Mouse (Mus musculus) forebrain, embryonic 15.5 days (tissue): ENCODE measurements around the gene Leng1. TPM values are rescaled to one million over a fixed set of nuclear protein-coding genes. Genes with fewer than 3 reads are reported as not detected.

Source experiments
- ATAC-seq: fragments of 200-750 bp; cut with Nextera tagmentation; replicated peaks from 2 replicates; pipeline ENCODE4 v1.8.0; 2017; ENCODE audit warnings: mild to moderate bottlenecking, moderate TSS enrichment, moderate library complexity
- H3K27ac ChIP-seq: fragments of 300-500 bp; sonication (generic); replicated peaks from 2 replicates; pipeline ENCODE4 v1.5.1; 2015; ENCODE audit warnings: mild to moderate bottlenecking, inconsistent platforms
- H3K27me3 ChIP-seq: fragments of 300-500 bp; sonication (generic); 2 replicates; pipeline ENCODE4 v1.6.1; 2015; ENCODE audit warnings: inconsistent platforms
- H3K36me3 ChIP-seq: fragments of 300-500 bp; sonication (generic); 2 replicates; pipeline ENCODE4 v1.6.1; 2015; ENCODE audit warnings: mild to moderate bottlenecking, inconsistent platforms
- H3K4me1 ChIP-seq: fragments of 300-500 bp; sonication (generic); 2 replicates; pipeline ENCODE4 v1.6.1; 2015; ENCODE audit warnings: inconsistent platforms
- H3K4me2 ChIP-seq: fragments of 300-500 bp; sonication (generic); replicated peaks from 2 replicates; pipeline ENCODE4 v1.6.1; 2015; ENCODE audit warnings: mild to moderate bottlenecking, inconsistent platforms
- H3K4me3 ChIP-seq: fragments of 300-500 bp; sonication (generic); 2 replicates; pipeline ENCODE4 v1.5.1; 2015; ENCODE audit warnings: mild to moderate bottlenecking, inconsistent platforms
- H3K9ac ChIP-seq: fragments of 300-500 bp; sonication (generic); replicated peaks from 2 replicates; pipeline ENCODE4 v1.6.1; 2015; ENCODE audit warnings: mild to moderate bottlenecking, inconsistent platforms
- H3K9me3 ChIP-seq: fragments of 300-500 bp; sonication (generic); 2 replicates; pipeline ENCODE4 v1.6.1; 2016; ENCODE audit warnings: inconsistent platforms
- WGBS: fragments of 180-500 bp; shearing (Covaris S2); methylation state at CpG from one replicate; pipeline ENCODE4 v1.1.7; 2015; ENCODE audit warnings: mixed read lengths; 5-methylcytosine and 5-hydroxymethylcytosine counted together
- polyA plus RNA-seq: library from polyadenylated mRNA; unstranded; fragments of >200 nt; fragmentation: Nextera tagmentation; extraction: Ambion mirVana; gene quantifications from 2 replicates; pipeline ENCODE4 v1.2.1, GENCODE M21; 2015

Leng1 gene
- polyA plus RNA-seq, 1 experiment from 2014 or later = 15.7 TPM

- peak; percentile 12 for ATAC-seq
- peaks cover 18% of the 10 kb centered on the region; the same call in 1 of the 2 replicates for H3K36me3 ChIP-seq
- peaks cover 40% of the 10 kb centered on the region for H3K4me1 ChIP-seq
- H3K27ac ChIP-seq = peak overlapping the region; percentile 98
- H3K4me3 ChIP-seq = peak overlapping the region; percentile 74
- H3K4me2 ChIP-seq = peak overlapping the region; percentile 76
- H3K9me3 ChIP-seq = no peaks in the 10 kb centered on the region
- WGBS = under 1% methylated on average over 46 of the region's 58 CpGs
- no peaks in the 10 kb centered on the region for H3K27me3 ChIP-seq
- H3K9ac ChIP-seq = peak overlapping the region; percentile 93
These were observed 20.1 kb downstream of the Leng1 start for GRCm38 (mm10) chr7:3645488-3646025.

DNA sequence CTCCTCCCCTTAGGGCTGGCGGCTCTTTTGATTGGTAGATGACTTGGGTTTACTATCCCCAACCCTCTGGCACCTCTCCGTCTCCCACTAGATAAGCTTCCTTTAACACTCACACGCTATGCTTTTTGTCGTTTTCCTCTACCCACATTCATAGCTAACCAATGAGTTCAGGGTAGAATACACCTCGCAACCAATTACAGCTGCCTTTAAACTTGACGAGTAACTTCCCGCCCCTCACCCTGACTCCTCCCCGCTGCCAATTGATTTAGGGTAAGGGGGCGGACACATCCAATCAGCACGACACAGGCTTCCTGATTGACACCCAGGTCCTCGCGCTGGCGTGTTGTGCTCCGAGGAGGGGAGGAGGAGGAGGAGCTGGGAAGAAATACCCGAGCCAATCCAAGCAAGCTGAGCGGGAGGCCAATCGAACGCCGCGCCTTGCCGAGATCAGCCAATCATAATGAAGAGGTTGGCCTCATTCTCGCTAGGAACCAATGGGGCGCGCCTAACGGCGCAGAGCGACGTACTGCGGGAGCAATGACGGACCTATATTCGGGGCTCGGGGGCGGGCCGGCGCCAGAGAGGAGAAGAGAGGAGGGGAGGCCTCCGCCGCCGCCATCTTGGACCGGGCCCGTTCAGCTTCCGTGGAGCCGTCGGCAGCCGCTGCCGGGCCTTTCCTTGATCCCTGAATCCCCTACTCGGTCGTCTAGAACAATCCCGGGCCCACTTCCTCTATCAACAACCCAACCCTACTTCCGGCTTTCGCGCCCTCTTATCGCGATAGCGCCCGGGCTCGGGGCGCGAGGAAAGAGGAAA lies 20.8 kb downstream of the Leng1 start, which contains the start of gene Cnot3:
TSS of gene Cnot3 (plus strand) at position 597 of the 816 bp plus-strand sequence.
- H3K4me3 ChIP-seq = peak within 1 kb of the TSS; percentile 74
- ATAC-seq = peak; percentile 98
- peak within 1 kb of the TSS; percentile 93 for H3K9ac ChIP-seq
- H3K9me3 ChIP-seq = no peaks in the 10 kb centered on the region
- WGBS = under 1% methylated on average over 58 of the region's 58 CpGs
- H3K4me2 ChIP-seq = peak within 1 kb of the TSS; percentile 76
- peaks cover 40% of the 10 kb centered on the region for H3K4me1 ChIP-seq
- H3K27me3 ChIP-seq = no peaks in the 10 kb centered on the region
- H3K27ac ChIP-seq = peak within 1 kb of the TSS; percentile 98
- peaks cover 18% of the 10 kb centered on the region for H3K36me3 ChIP-seq

DNA sequence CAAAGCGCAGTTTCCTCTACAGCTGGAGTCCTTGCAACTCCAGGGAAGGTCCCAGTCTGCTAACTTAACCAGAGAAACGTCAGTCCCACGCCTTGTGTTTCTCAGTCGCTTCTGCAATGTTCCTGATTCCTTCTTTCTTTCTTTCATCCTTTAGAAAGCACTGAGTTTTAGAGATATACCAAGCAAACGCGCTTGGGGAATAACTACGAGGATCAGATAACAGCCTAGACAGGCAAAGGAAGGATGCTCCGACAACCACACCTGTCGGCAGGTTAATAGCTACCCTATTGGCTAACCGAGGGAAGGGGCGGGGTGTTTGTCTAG lies 21.3 kb downstream of the Leng1 start:
- Histone ChIP-seq H3K27ac (peak overlapping the region; percentile 73), H3K36me3 (peaks cover 21% of the 10 kb centered on the region), H3K27me3 (no peaks in the 10 kb centered on the region), H3K9me3 (no peaks in the 10 kb centered on the region), H3K9ac (peak overlapping the region; percentile 27; the same call in 1 of the 2 replicates), H3K4me3 (peak overlapping the region; percentile 74), H3K4me1 (peaks cover 40% of the 10 kb centered on the region), H3K4me2 (peak overlapping the region; percentile 71)
- under 1% methylated on average over 11 of the region's 11 CpGs for WGBS
- peak; percentile 0; the same call in 1 of the 2 replicates for ATAC-seq

GRCm38 (mm10) chr7:3643843-3644242 lies 21.8 kb downstream of the Leng1 start:
- no peaks in the 10 kb centered on the region for H3K27me3 ChIP-seq
- peaks cover 24% of the 10 kb centered on the region for H3K36me3 ChIP-seq
- WGBS = 21% methylated on average over 9 of the region's 9 CpGs
- H3K9me3 ChIP-seq = no peaks in the 10 kb centered on the region
- peaks cover 35% of the 10 kb centered on the region for H3K4me1 ChIP-seq
- H3K9ac ChIP-seq = 0 out of 2 replicates have a peak overlapping the region, but pooled peaks have one; percentile 27
- H3K4me3 ChIP-seq = peak overlapping the region; percentile 74
- H3K4me2 ChIP-seq = peak overlapping the region; percentile 71
- no peak for ATAC-seq
- H3K27ac ChIP-seq = no peak overlapping the region

DNA sequence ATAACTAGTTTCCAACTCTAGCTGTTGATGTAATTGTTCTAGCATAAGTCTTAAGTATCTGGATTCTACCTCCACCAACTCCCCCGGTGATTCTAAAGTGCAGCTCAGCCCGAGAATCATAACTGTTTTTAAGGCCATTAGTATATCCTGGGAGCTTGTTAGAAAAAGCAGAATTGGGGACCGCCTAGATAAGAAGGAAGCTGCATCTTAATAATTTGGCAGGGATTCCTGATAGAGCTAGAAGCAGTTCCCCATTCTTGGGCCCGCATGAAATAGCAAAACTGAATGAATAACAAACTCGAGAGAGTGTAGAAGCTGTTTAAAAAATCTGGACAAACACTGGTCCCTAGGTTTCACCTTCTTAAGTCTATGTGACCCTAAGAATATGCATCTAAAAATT lies 22.2 kb downstream of the Leng1 start:
- no peak overlapping the region for H3K4me3 ChIP-seq
- peaks cover 28% of the 10 kb centered on the region for H3K36me3 ChIP-seq
- H3K27ac ChIP-seq = no peak overlapping the region
- ATAC-seq = no peak
- no peaks in the 10 kb centered on the region for H3K27me3 ChIP-seq
- H3K9me3 ChIP-seq = no peaks in the 10 kb centered on the region
- WGBS = 75% methylated on average over 5 of the region's 5 CpGs
- H3K4me1 ChIP-seq = peaks cover 31% of the 10 kb centered on the region
- H3K9ac ChIP-seq = no peak overlapping the region
- H3K4me2 ChIP-seq = no peak overlapping the region

DNA sequence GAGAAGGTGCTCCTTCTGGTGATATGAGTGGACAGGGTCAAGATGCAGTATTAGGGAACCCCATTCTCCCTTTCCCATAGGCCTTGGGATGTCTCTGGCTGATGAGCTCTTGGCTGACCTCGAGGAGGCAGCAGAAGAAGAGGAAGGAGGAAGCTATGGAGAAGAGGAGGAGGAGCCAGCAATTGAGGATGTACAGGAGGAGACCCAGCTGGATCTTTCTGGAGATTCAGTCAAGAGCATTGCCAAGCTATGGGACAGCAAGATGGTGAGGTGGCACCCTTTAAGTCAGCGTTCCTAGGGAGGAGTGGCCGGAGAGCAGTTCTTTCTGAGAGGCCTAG lies 35.2 kb downstream of the Leng1 start:
- 60% methylated on average over 3 of the region's 3 CpGs for WGBS

GRCm38 (mm10) chr7:3629543-3630477 lies 35.8 kb downstream of the Leng1 start, which contains the start of the genes Tfpt and Prpf31:
TSS of gene Tfpt (minus strand) at chr7:3629929.
TSS of gene Prpf31 (plus strand) at chr7:3629985.
- Histone ChIP-seq H3K27ac (peak within 1 kb of the TSS; percentile 86), H3K4me1 (peaks cover 30% of the 10 kb centered on the region), H3K4me3 (peak within 1 kb of the TSS; percentile 88), H3K4me2 (peak within 1 kb of the TSS; percentile 97), H3K36me3 (peaks cover 18% of the 10 kb centered on the region), H3K9ac (peak within 1 kb of the TSS; percentile 82), H3K27me3 (no peaks in the 10 kb centered on the region), H3K9me3 (no peaks in the 10 kb centered on the region)
- peak; percentile 90 for ATAC-seq
- 1% methylated on average over 47 of the region's 47 CpGs for WGBS

More for the DNA sequence above, 35.2 kb downstream of the Leng1 start:
- ATAC-seq = 0 out of 2 replicates have a peak, but pooled peaks have one; percentile 7
- H3K4me3 ChIP-seq = peak overlapping the region; percentile 88
- H3K27ac ChIP-seq = no peak overlapping the region
- H3K27me3 ChIP-seq = no peaks in the 10 kb centered on the region
- H3K4me1 ChIP-seq = peaks cover 30% of the 10 kb centered on the region
- peaks cover 23% of the 10 kb centered on the region for H3K36me3 ChIP-seq
- H3K4me2 ChIP-seq = peak overlapping the region; percentile 97
- H3K9me3 ChIP-seq = no peaks in the 10 kb centered on the region
- H3K9ac ChIP-seq = peak overlapping the region; percentile 82

DNA sequence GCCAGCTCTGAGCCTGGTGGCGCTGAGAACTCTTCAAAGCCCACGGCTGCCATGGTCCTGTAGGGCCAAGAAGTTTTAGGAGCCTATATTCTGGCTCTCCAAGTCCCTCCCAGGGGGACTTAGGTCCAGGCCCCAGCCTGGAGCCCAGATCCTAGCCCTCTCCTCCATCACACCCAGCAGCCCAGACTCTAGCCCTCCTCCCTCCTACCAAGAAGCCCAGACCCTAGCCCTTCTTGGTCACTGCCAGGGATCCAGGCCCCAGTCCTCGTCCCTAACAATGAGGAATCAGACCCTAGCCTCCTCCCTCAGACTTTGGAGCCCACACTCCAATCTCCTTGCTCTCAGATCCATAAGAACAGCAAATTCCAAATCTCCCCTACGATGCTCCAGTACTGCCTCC lies 36.6 kb downstream of the Leng1 start:
- WGBS = 33% methylated on average over 4 of the region's 4 CpGs
- peak overlapping the region; percentile 88 for H3K4me3 ChIP-seq
- peak overlapping the region; percentile 82 for H3K9ac ChIP-seq
- H3K9me3 ChIP-seq = no peaks in the 10 kb centered on the region
- H3K27me3 ChIP-seq = no peaks in the 10 kb centered on the region
- peaks cover 30% of the 10 kb centered on the region for H3K4me1 ChIP-seq
- H3K4me2 ChIP-seq = peak overlapping the region; percentile 97
- peaks cover 18% of the 10 kb centered on the region for H3K36me3 ChIP-seq
- peak overlapping the region; percentile 86 for H3K27ac ChIP-seq
- ATAC-seq = peak; percentile 60

DNA sequence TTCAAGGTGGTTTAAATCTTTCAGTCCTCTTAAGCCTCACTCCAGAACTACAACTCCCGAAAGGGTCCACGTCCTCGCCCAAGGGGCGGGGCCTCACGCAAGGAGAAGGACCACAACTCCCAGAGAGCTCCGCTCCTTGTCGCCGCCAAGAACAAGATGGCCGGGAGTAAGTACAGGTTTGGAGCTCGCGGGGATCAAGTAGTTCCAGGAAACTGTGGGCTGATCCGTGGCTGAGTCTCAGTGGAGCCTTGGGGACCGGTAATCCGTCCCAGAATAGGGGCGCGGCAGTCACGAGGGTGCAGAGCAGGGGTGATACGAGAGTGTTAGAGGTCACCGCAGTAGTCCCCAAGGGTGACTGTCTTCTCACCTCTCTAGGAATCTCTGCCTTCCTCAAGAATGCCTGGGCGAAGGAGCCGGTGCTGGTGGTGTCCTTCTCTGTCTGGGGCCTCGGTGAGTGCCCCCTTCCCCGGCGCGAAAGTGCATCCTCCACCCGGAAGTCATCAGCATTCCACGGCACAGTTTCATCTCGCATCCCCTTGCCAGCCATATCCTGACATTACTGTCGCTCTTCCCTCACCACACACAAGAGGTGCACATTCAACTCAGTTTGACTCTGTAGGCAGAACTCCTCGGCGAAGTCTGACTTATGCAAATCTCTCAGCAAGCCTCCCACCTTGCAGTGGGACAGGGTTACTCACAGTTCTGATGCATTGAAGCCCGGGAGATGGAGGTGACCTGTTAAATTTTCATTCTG lies 48.2 kb downstream of the Leng1 start, which contains the start of gene Ndufa3:
TSS of gene Ndufa3 (plus strand) at position 132 of the 754 bp plus-strand sequence.
- Histone ChIP-seq H3K9ac (peak within 1 kb of the TSS; percentile 74), H3K36me3 (peaks cover 15% of the 10 kb centered on the region), H3K4me3 (peak within 1 kb of the TSS; percentile 62), H3K27ac (peak within 1 kb of the TSS; percentile 50), H3K27me3 (no peaks in the 10 kb centered on the region), H3K4me2 (peak within 1 kb of the TSS; percentile 73), H3K9me3 (no peaks in the 10 kb centered on the region), H3K4me1 (peaks cover 14% of the 10 kb centered on the region)
- under 1% methylated on average over 32 of the region's 32 CpGs for WGBS
- ATAC-seq = peak; percentile 98

DNA sequence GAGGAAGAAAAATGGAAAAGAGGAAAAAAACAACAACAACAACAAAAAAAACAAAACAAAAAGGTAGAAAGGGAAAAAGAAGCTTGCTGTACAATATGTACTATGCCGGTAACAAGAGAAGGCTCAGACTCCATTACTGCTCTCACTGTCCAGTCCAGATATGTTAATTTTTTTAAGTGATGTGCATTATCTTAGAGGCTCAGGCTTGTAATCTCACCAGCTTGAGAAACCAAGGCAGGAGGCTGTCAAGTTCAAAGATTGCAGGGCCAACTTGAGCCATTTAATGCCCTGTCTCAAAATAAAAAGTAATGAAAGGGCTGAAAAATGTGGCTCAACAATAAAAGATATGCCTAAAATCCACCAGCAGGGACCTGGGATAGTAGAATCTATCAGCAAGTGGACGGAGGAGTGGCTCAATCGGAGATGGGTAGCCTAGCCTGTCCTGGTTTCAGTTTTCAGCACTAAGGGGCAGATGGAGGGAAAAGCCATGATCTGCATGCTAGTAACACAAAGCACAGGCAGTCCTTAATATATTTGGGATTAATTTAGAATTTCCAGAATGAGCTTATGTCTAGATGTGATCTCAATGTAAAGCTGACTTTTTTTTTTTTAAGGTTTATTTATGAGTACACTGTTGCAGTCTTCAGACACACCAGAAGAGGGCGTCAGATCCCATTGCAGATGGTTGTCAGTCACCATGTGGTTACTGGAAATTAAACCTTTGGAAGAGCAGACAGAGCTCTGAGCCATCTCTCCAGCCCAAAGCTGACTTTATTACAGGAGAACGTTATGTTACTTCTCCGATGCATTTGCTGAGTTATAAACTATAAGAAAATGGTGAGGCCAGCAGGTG lies 49.0 kb downstream of the Leng1 start:
- peak overlapping the region; percentile 62 for H3K4me3 ChIP-seq
- peak; percentile 42 for ATAC-seq
- 40% methylated on average over 6 of the region's 6 CpGs for WGBS
- H3K4me2 ChIP-seq = peak overlapping the region; percentile 73
- no peaks in the 10 kb centered on the region for H3K9me3 ChIP-seq
- no peak overlapping the region for H3K9ac ChIP-seq
- H3K27ac ChIP-seq = peak overlapping the region; percentile 50
- H3K36me3 ChIP-seq = peaks cover 13% of the 10 kb centered on the region
- H3K4me1 ChIP-seq = peaks cover 14% of the 10 kb centered on the region
- H3K27me3 ChIP-seq = no peaks in the 10 kb centered on the region
